Mouse (Mus musculus) olfactory bulb, adult 2 months (tissue): ENCODE data around the gene Tll2. TPM values are rescaled to one million over a fixed set of nuclear protein-coding genes. Genes with fewer than 3 reads are reported as not detected.

ENCODE experiments used
- H3K27ac ChIP-seq: fragments of 200-500 bp; 2 replicates; pipeline ENCODE4 v1.5.1; 2012; ENCODE audit warnings: low read depth, low read length; ENCODE audit not compliant: insufficient read depth
- H3K4me1 ChIP-seq: fragments of 200-500 bp; 2 replicates; pipeline ENCODE4 v1.6.1; 2012; ENCODE audit warnings: low read length; ENCODE audit not compliant: control insufficient read depth, insufficient read depth
- H3K4me3 ChIP-seq: fragments of 200-500 bp; 2 replicates; pipeline ENCODE4 v1.5.1; 2012; ENCODE audit warnings: mild to moderate bottlenecking, low read depth, low read length, moderate library complexity; ENCODE audit not compliant: insufficient read depth
- CTCF ChIP-seq: fragments of 200-500 bp; IDR thresholded peaks from 2 replicates; pipeline ENCODE4 v1.5.1; 2012; ENCODE audit warnings: low read depth, mild to moderate bottlenecking, low read length, moderate library complexity; ENCODE audit not compliant: insufficient read depth
- POLR2A ChIP-seq: fragments of 200-500 bp; IDR thresholded peaks from 2 replicates; pipeline ENCODE4 v1.6.1; 2012; ENCODE audit warnings: mild to moderate bottlenecking, low read depth, low read length, moderate library complexity; ENCODE audit not compliant: insufficient read depth
- WGBS: fragments of 180-500 bp; shearing (Covaris S2); methylation state at CpG from one replicate; pipeline ENCODE4 v1.1.7; 2018; 5-methylcytosine and 5-hydroxymethylcytosine counted together
- polyA plus RNA-seq: library from polyadenylated mRNA; stranded (reverse); fragments of >200 nt; gene quantifications from 2 replicates; pipeline ENCODE4 v1.2.4, GENCODE M21; 2012; ENCODE audit warnings: low replicate concordance; ENCODE audit not compliant: missing spikeins, insufficient read depth, insufficient read length

Tll2 gene
- polyA plus RNA-seq, 1 experiment, result not detected

- Histone ChIP-seq H3K4me3 (no peak overlapping the region), H3K4me1 (no peaks in the 10 kb centered on the region; the same call in 1 of the 2 replicates), H3K27ac (no peak overlapping the region)
- TF ChIP-seq POLR2A (no peak), CTCF (no peak)
- 7% methylated on average over 2 of the region's 2 CpGs for WGBS
These were observed 119.9 kb downstream of the Tll2 start for GRCm38 (mm10) chr19:41086700-41087099.

- WGBS, result 94% methylated on average over 6 of the region's 6 CpGs
- no peak overlapping the region for H3K4me3 ChIP-seq
- no peak for TF ChIP-seq CTCF
- TF ChIP-seq POLR2A, result no peak
- H3K4me1 ChIP-seq, result peaks cover 4% of the 10 kb centered on the region
- no peak overlapping the region for H3K27ac ChIP-seq
These were observed 120.3 kb downstream of the Tll2 start for GRCm38 (mm10) chr19:41086289-41086688.

GRCm38 (mm10) chr19:41083646-41084045, 123.0 kb downstream of the Tll2 start:
- TF ChIP-seq POLR2A (no peak), CTCF (no peak)
- H3K4me3 ChIP-seq, result no peak overlapping the region
- peaks cover 4% of the 10 kb centered on the region for H3K4me1 ChIP-seq
- 91% methylated on average over 14 of the region's 14 CpGs for WGBS
- H3K27ac ChIP-seq, result no peak overlapping the region

GRCm38 (mm10) chr19:41081589-41081988, 125.0 kb downstream of the Tll2 start:
- peaks cover 4% of the 10 kb centered on the region for H3K4me1 ChIP-seq
- no peak overlapping the region for H3K4me3 ChIP-seq
- 40% methylated on average over 3 of the region's 3 CpGs for WGBS
- TF ChIP-seq CTCF (no peak), POLR2A (no peak)
- no peak overlapping the region for H3K27ac ChIP-seq

- TF ChIP-seq POLR2A, result no peak
- H3K4me3 ChIP-seq, result no peak within 1 kb of the TSS
- no peak within 1 kb of the TSS for H3K27ac ChIP-seq
- WGBS, result 77% methylated on average over 3 of the region's 3 CpGs
- H3K4me1 ChIP-seq, result peaks cover 4% of the 10 kb centered on the region
These were observed 129.7 kb downstream of the Tll2 start, which contains the start of gene Opalin for GRCm38 (mm10) chr19:41076906-41077305. Gene Opalin (minus strand): TSS chr19:41077113.

GRCm38 (mm10) chr19:41073746-41074455, 132.7 kb downstream of the Tll2 start:
- 91% methylated on average over 14 of the region's 14 CpGs for WGBS
- Histone ChIP-seq H3K4me3 (no peak overlapping the region), H3K27ac (no peak overlapping the region), H3K4me1 (no peaks in the 10 kb centered on the region)
- no peak for TF ChIP-seq CTCF
- TF ChIP-seq POLR2A, result no peak

GRCm38 (mm10) chr19:41071500-41071899, 135.1 kb downstream of the Tll2 start:
- Histone ChIP-seq H3K4me3 (no peak overlapping the region), H3K27ac (no peak overlapping the region), H3K4me1 (no peaks in the 10 kb centered on the region)
- TF ChIP-seq CTCF (peak; percentile 95), POLR2A (no peak)
- 4% methylated on average over 8 of the region's 8 CpGs for WGBS

- WGBS, result 61% methylated on average over 4 of the region's 4 CpGs
These were observed 151.9 kb downstream of the Tll2 start for GRCm38 (mm10) chr19:41054702-41055101.

GRCm38 (mm10) chr19:41053530-41053929, 153.1 kb downstream of the Tll2 start:
- 45% methylated on average over 10 of the region's 10 CpGs for WGBS
- TF ChIP-seq CTCF (no peak), POLR2A (no peak)
- H3K27ac ChIP-seq, result no peak overlapping the region
- no peak overlapping the region for H3K4me3 ChIP-seq
- H3K4me1 ChIP-seq, result no peaks in the 10 kb centered on the region

More at GRCm38 (mm10) chr19:41054702-41055101, 151.9 kb downstream of the Tll2 start:
- Histone ChIP-seq H3K27ac (no peak overlapping the region), H3K4me1 (no peaks in the 10 kb centered on the region), H3K4me3 (no peak overlapping the region)
- no peak for TF ChIP-seq CTCF
- TF ChIP-seq POLR2A, result no peak
